Mouse (Mus musculus): ENCODE measurements around the gene Lsm14b.

- TF ChIP-seq CTCF (IDR thresholded peaks at IDR 0.05; ENCODE audit: insufficient read depth, low read length) (no peak), POLR2A (IDR thresholded peaks at IDR 0.05; ENCODE audit: borderline replicate concordance, extremely low read depth, low read depth, low read length) (no peak)
Observed at GRCm38 (mm10) chr2:180017632-180018031, 7.2 kb upstream of the Lsm14b start.

All from lung, adult 2 months (tissue).